ENCODE assay signal across 18 mouse cellular contexts in the genomic region with DNA sequence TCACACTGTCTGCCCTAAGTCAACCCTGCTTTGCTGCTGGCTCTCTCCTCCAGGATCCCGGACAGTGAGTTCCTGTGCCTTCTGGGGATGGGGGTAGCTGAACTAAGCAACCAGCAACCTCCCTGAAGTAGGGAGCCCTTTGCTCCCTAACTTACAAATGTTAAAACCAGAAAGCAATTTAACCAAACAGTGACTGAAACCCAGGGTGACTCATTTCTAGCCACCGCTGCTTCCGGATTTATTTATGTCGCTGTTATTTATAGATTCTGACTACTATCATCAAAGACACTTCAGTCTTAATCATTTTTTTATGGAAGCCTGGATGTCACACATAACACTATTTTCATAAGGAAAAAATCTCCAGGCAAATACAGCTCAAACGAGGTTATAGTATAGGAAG.
"Had no signal": no experiment of that assay in that cellular context is flagged by ENCODE, and none has a peak within 500 bp of the region (broad histone marks: within the 10 kb centered on the region; RNA-seq: fewer than 3 reads in every experiment).

No protein-coding gene starts in this region.

- H3K27me3 ChIP-seq: liver, embryonic 13.5 days; midbrain, embryonic 15.5 days had no signal

- DNase-seq: kidney, postnatal 25 days; layer of hippocampus, adult 9-11 months; layer of hippocampus, postnatal 36 days; liver, embryonic 13.5 days; lung, adult 2 months; lung, postnatal 14 days; retina, postnatal 1 day; right cerebral cortex, postnatal 25 days; spleen, adult 18-20 months; thymus, adult 18-20 months; thymus, postnatal 36 days had no signal

- H3K4me1 ChIP-seq: liver, embryonic 13.5 days; midbrain, embryonic 12.5 days; midbrain, embryonic 15.5 days; neural tube, embryonic 13.5 days had no signal

- H3K36me3 ChIP-seq: liver, embryonic 13.5 days; midbrain, embryonic 12.5 days; midbrain, embryonic 15.5 days; neural tube, embryonic 13.5 days had no signal

- H3K4me2 ChIP-seq: liver, embryonic 13.5 days; midbrain, embryonic 12.5 days; midbrain, embryonic 15.5 days; neural tube, embryonic 13.5 days had no signal

- H3K9me3 ChIP-seq: liver, embryonic 13.5 days; midbrain, embryonic 12.5 days; midbrain, embryonic 15.5 days; neural tube, embryonic 13.5 days had no signal

- H3K9ac ChIP-seq: liver, embryonic 13.5 days; midbrain, embryonic 12.5 days; midbrain, embryonic 15.5 days; neural tube, embryonic 13.5 days had no signal

- H3K27ac ChIP-seq: kidney, postnatal 0 days; layer of hippocampus, adult 2 months; left cerebral cortex, adult 2 months; liver, embryonic 13.5 days; macrophage; midbrain, embryonic 12.5 days; midbrain, embryonic 15.5 days; neural tube, embryonic 13.5 days had no signal

- H3K4me3 ChIP-seq: layer of hippocampus, adult 2 months; left cerebral cortex, adult 2 months; liver, embryonic 13.5 days; midbrain, embryonic 12.5 days; midbrain, embryonic 15.5 days; neural tube, embryonic 13.5 days had no signal

- ATAC-seq: midbrain, embryonic 15.5 days had no signal
